Mouse (Mus musculus) CH12.LX (cell line): ENCODE results near the gene Rps16.

Source experiments
- CHD1 ChIP-seq: IDR thresholded peaks from 2 replicates; pipeline ENCODE4 v1.6.1; 2012; ENCODE audit warnings: low read depth, low read length, improper control_type of control experiment, inconsistent platforms
- CTCF ChIP-seq, 2 experiments: IDR thresholded peaks in 1 of 2; conservative IDR thresholded peaks in 1 of 2; 2 replicates each; pipeline ENCODE4 v1.5.1; 2011 to 2012; ENCODE audit warnings: low read depth in 2 of 2, low read length in 2 of 2, improper control_type of control experiment in 1 of 2, inconsistent platforms in 1 of 2, mild to moderate bottlenecking in 1 of 2, moderate library complexity in 1 of 2
- E2F4 ChIP-seq: IDR thresholded peaks from 2 replicates; pipeline ENCODE4 v1.6.1; 2011; ENCODE audit warnings: low read depth, low read length, improper control_type of control experiment; ENCODE audit not compliant: insufficient replicate concordance
- EP300 ChIP-seq: IDR thresholded peaks from 2 replicates; pipeline ENCODE4 v1.6.1; 2011; ENCODE audit warnings: low read length, improper control_type of control experiment
- MAX ChIP-seq: IDR thresholded peaks from 2 replicates; pipeline ENCODE4 v1.6.1; 2011; ENCODE audit warnings: low read length, improper control_type of control experiment
- MAZ ChIP-seq: IDR thresholded peaks from 2 replicates; pipeline ENCODE4 v1.6.1; 2012; ENCODE audit warnings: low read depth, mild to moderate bottlenecking, inconsistent platforms, low read length, improper control_type of control experiment, moderate library complexity
- MEF2A ChIP-seq: IDR thresholded peaks from 2 replicates; pipeline ENCODE4 v1.6.1; 2014; ENCODE audit warnings: low read depth, mild to moderate bottlenecking, inconsistent platforms, low read length, improper control_type of control experiment, borderline replicate concordance
- NRF1 ChIP-seq: IDR thresholded peaks from 2 replicates; pipeline ENCODE4 v1.6.1; 2014; ENCODE audit warnings: low read depth, mild to moderate bottlenecking, inconsistent platforms, low read length, improper control_type of control experiment, moderate library complexity
- PAX5 ChIP-seq: IDR thresholded peaks from 2 replicates; pipeline ENCODE4 v1.6.1; 2012; ENCODE audit warnings: low read length, inconsistent platforms, mixed read lengths
- POLR2A ChIP-seq: IDR thresholded peaks from 2 replicates; pipeline ENCODE4 v1.6.1; 2011; ENCODE audit warnings: low read depth, mild to moderate bottlenecking, improper control_type of control experiment, low read length
- POLR2AphosphoS2 ChIP-seq: IDR thresholded peaks from 2 replicates; pipeline ENCODE4 v1.6.1; 2011; ENCODE audit warnings: low read depth, low read length, improper control_type of control experiment
- RCOR1 ChIP-seq: conservative IDR thresholded peaks from 2 replicates; pipeline ENCODE4 v1.6.1; 2012; ENCODE audit warnings: low read depth, mild to moderate bottlenecking, inconsistent platforms, low read length, improper control_type of control experiment
- SIN3A ChIP-seq: IDR thresholded peaks from 2 replicates; pipeline ENCODE4 v1.6.1; 2012; ENCODE audit warnings: low read length, improper control_type of control experiment, inconsistent platforms
- TCF12 ChIP-seq: IDR thresholded peaks from 2 replicates; pipeline ENCODE4 v1.6.1; 2014; ENCODE audit warnings: low read depth, mild to moderate bottlenecking, inconsistent platforms, low read length, improper control_type of control experiment

DNA sequence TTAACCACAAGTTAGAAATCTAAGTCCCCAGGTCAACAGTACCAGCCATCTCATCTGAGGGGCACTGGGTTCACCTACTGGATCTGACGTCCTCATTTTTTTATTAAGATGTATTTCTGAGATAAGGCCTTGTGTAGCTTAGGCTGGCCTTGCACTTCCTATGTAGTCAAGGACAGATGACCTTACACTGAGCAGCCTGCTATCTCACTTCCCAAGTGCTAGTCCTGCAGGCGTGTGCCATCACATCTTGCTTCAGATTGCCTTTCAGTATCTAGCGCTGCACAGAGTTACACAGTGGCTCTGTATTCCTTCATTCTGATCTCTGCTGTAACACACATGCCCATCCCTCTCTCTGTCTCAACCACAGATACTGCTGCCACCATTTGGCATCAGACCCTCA lies 32.4 kb upstream of the Rps16 start:
- TF ChIP-seq CTCF (conservative IDR thresholded peaks at IDR 0.05 in 1 of 2, IDR thresholded peaks at IDR 0.05 in 1 of 2; ENCODE audit: low read depth in 2 of 2, low read length in 2 of 2) (no peak), MEF2A (no peak), POLR2A (no peak), E2F4 (no peak), RCOR1 (no peak), CHD1 (no peak), PAX5 (no peak), POLR2AphosphoS2 (no peak), NRF1 (no peak), SIN3A (no peak), MAX (no peak), MAZ (no peak), EP300 (no peak), TCF12 (no peak)
